Comparison of ENCODE assay signal across 10 mouse cellular contexts in the genomic region with DNA sequence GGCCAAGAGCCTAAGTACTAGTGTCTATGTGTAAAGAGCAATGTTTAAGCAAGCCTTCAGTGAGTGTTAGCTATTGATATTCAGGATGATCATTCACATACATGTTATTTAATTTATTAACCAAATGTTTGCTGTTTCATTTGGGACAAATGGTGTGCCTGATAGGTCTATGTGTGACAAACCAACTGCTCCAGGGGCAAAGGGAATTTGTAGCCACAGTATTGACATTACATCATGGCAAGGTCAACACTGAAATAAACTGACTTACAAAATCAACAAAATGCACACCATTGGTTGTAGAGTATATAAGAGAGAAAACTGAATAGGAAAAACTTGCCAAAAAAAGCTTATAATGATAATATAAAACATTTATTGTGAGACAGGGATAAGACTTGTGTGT.
"Had no signal": no experiment of that assay in that cellular context is flagged by ENCODE, and none has a peak within 500 bp of the region (broad histone marks: within the 10 kb centered on the region; RNA-seq: fewer than 3 reads in every experiment).

No protein-coding gene starts in this region.

- H3K36me3 ChIP-seq: kidney, embryonic 15.5 days; liver, embryonic 13.5 days; midbrain, embryonic 13.5 days; stomach, embryonic 15.5 days had no signal

- H3K4me3 ChIP-seq: kidney, embryonic 15.5 days; liver, embryonic 13.5 days; midbrain, embryonic 13.5 days; stomach, embryonic 15.5 days had no signal

- H3K9me3 ChIP-seq: kidney, embryonic 15.5 days; liver, embryonic 13.5 days; midbrain, embryonic 13.5 days; stomach, embryonic 15.5 days had no signal

- DNase-seq: kidney, adult 11 months; kidney, postnatal 14 days; liver, embryonic 13.5 days; lung, adult 2 months; lung, postnatal 36 days; right cerebral cortex, postnatal 14 days; thymus, postnatal 36 days had no signal

- H3K27me3 ChIP-seq: kidney, embryonic 15.5 days; liver, embryonic 13.5 days; midbrain, embryonic 13.5 days; stomach, embryonic 15.5 days had no signal

- H3K4me1 ChIP-seq: kidney, embryonic 15.5 days; midbrain, embryonic 13.5 days had no signal

- ATAC-seq: midbrain, embryonic 13.5 days had no signal

- H3K27ac ChIP-seq: kidney, embryonic 15.5 days; liver, embryonic 13.5 days; midbrain, embryonic 13.5 days; stomach, embryonic 15.5 days had no signal

- H3K4me2 ChIP-seq: kidney, embryonic 15.5 days; liver, embryonic 13.5 days; midbrain, embryonic 13.5 days; stomach, embryonic 15.5 days had no signal

- H3K9ac ChIP-seq: kidney, embryonic 15.5 days; liver, embryonic 13.5 days; midbrain, embryonic 13.5 days; stomach, embryonic 15.5 days had no signal
